1 mouse cellular context compared by ENCODE assay signal in the genomic region with DNA sequence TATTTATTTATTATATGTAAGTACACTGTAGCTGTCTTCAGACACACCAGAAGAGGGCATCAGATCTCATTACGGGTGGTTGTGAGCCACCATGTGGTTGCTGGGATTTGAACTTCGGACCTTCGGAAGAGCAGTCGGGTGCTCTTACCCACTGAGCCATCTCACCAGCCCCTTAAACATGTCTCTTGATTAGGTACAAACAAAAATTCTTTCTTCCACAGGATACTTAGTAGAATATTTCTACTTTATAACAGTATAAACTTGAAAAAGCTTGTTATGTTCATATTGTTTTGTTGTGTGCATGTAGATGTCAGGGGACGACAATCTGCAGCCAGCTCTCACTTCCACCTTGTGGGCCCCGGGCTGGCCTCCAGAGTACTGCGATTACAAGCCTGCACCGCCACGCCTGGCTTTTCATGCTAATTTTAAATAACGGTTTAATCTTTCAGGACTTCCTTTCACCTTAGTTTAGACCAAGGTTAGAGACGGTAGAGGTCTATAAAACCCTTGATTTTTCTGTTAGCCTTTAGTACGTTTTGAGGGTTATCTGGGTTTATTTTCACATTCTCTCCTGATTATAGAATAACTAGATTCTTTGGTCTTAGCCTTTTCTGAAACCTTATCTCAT.
TF ChIP-seq lines count a peak whose summit lies in the region.

No protein-coding gene starts in this region.

TF ChIP-seq in CH12.LX, 34 proteins besides CTCF, POLR2A, EP300 and RAD21 (continued from another document):
- TF ChIP-seq TBP (conservative IDR thresholded peaks at IDR 0.05; ENCODE audit: low read depth, low read length) (peak; percentile 82), POLR2AphosphoS2 (IDR thresholded peaks at IDR 0.05; ENCODE audit: low read depth, low read length) (no peak), NRF1 (IDR thresholded peaks at IDR 0.05; ENCODE audit: low read depth, low read length) (no peak), ZC3H11A (IDR thresholded peaks at IDR 0.05; ENCODE audit: low read depth, low read length) (no peak), HCFC1 (IDR thresholded peaks at IDR 0.05; ENCODE audit: low read depth, low read length) (no peak), ZNF384 (IDR thresholded peaks at IDR 0.05; ENCODE audit: low read depth, low read length) (no peak), ELF1 (IDR thresholded peaks at IDR 0.05; ENCODE audit: low read depth, low read length) (no peak), USF1 (IDR thresholded peaks at IDR 0.05; ENCODE audit: low read depth, low read length) (no peak)
TF ChIP-seq in CH12.LX: peak in this region for 2.
